20 mouse cellular contexts compared by ENCODE assay signal in the genomic region with DNA sequence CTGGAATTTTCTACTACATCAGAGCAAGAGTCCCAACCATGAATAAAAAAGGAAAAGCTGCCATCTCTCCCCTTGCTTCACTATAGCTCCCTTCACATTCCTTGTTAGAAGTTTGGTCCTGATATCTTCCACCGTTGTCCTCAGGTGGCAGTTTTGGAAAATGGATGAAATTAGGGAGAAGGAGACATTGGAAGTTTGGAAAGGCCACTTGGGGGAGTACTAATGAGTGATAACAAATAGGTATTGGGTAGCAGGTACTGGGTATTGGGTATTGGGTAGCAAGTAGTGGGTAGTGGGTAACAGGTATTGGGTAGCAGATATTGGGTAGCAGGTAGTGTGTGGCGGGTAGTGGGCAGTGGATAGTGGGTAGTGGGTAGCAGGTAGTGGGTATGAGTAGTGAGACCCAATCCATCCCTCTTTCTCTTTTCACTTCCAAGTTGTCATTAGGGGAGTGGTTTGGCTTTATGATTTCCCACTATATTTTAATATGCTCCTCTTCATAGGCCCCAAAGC.
A peak's percentile ranks its signal among the peaks of the same experiment; 100 is the strongest.
DNase-seq lines count a peak whose midpoint lies in the region; ATAC-seq and TF ChIP-seq lines count a peak whose summit lies in the region.
"Had no signal": no experiment of that assay in that cellular context is flagged by ENCODE, and none has a peak within 500 bp of the region (broad histone marks: within the 10 kb centered on the region; RNA-seq: fewer than 3 reads in every experiment).

No protein-coding gene starts in this region.

- ATAC-seq in hindbrain, embryonic 11.5 days (ENCODE audit: low FRiP score): 0 out of 2 replicates have a peak, but pooled peaks have one; percentile 6
- no peak for ATAC-seq in hindbrain, postnatal 0 days
- 0 out of 2 replicates have a peak, but pooled peaks have one; percentile 72 for ATAC-seq in midbrain, embryonic 13.5 days
- ATAC-seq in midbrain, postnatal 0 days (ENCODE audit: low FRiP score): no peak
- ATAC-seq in hindbrain, embryonic 15.5 days (ENCODE audit: low FRiP score, low read depth): peak; percentile 57; the same call in 1 of the 2 replicates
- ATAC-seq in neural tube, embryonic 15.5 days (ENCODE audit: low FRiP score): peak; percentile 35; the same call in 1 of the 2 replicates

- H3K4me3 ChIP-seq in hindbrain, embryonic 11.5 days (ENCODE audit: low read depth, low read length): no peak overlapping the region
- no peak overlapping the region for H3K4me3 ChIP-seq in hindbrain, postnatal 0 days (ENCODE audit: low read length)
- no peak overlapping the region for H3K4me3 ChIP-seq in midbrain, embryonic 13.5 days (replicated peaks)
- no peak overlapping the region for H3K4me3 ChIP-seq in midbrain, postnatal 0 days (ENCODE audit: low read depth, low read length)
- H3K4me3 ChIP-seq in hindbrain, embryonic 15.5 days: no peak overlapping the region
- no peak overlapping the region for H3K4me3 ChIP-seq in neural tube, embryonic 15.5 days (replicated peaks)
- H3K4me3 ChIP-seq: embryonic facial prominence, embryonic 15.5 days; heart, adult 2 months; heart, embryonic 13.5 days; kidney, embryonic 15.5 days; left cerebral cortex, adult 2 months; stomach, embryonic 15.5 days had no signal

- no peak overlapping the region for H3K9ac ChIP-seq in hindbrain, embryonic 11.5 days (ENCODE audit: low read depth, low read length)
- no peak overlapping the region for H3K9ac ChIP-seq in hindbrain, postnatal 0 days (replicated peaks; ENCODE audit: low read length)
- no peak overlapping the region for H3K9ac ChIP-seq in midbrain, embryonic 13.5 days (replicated peaks)
- no peak overlapping the region for H3K9ac ChIP-seq in midbrain, postnatal 0 days (replicated peaks; ENCODE audit: low read length, poor library complexity, severe bottlenecking)
- no peak overlapping the region for H3K9ac ChIP-seq in hindbrain, embryonic 15.5 days
- H3K9ac ChIP-seq in neural tube, embryonic 15.5 days (replicated peaks): no peak overlapping the region
- H3K9ac ChIP-seq: embryonic facial prominence, embryonic 15.5 days; heart, embryonic 13.5 days; kidney, embryonic 15.5 days; stomach, embryonic 15.5 days had no signal

- H3K27ac ChIP-seq in hindbrain, embryonic 11.5 days (ENCODE audit: low read depth, low read length): no peak overlapping the region
- H3K27ac ChIP-seq in hindbrain, postnatal 0 days: no peak overlapping the region
- no peak overlapping the region for H3K27ac ChIP-seq in midbrain, embryonic 13.5 days
- no peak overlapping the region for H3K27ac ChIP-seq in midbrain, postnatal 0 days (ENCODE audit: low read depth, low read length)
- no peak overlapping the region for H3K27ac ChIP-seq in hindbrain, embryonic 15.5 days (replicated peaks)
- H3K27ac ChIP-seq in neural tube, embryonic 15.5 days (replicated peaks): no peak overlapping the region
- H3K27ac ChIP-seq: embryonic facial prominence, embryonic 15.5 days; heart, adult 2 months; heart, embryonic 13.5 days; kidney, embryonic 15.5 days; left cerebral cortex, adult 2 months; macrophage; stomach, embryonic 15.5 days had no signal

- no peak for TF ChIP-seq CTCF in hindbrain, postnatal 0 days (IDR thresholded peaks at IDR 0.05; ENCODE audit: low read depth)
- no peak for TF ChIP-seq CTCF in midbrain, postnatal 0 days (IDR thresholded peaks at IDR 0.05)

- H3K4me1 ChIP-seq in hindbrain, embryonic 11.5 days (replicated peaks; ENCODE audit: control insufficient read depth, insufficient read depth, low read length): no peaks in the 10 kb centered on the region
- H3K4me1 ChIP-seq in hindbrain, postnatal 0 days (ENCODE audit: insufficient read depth, low read length): no peaks in the 10 kb centered on the region
- no peaks in the 10 kb centered on the region for H3K4me1 ChIP-seq in midbrain, embryonic 13.5 days (replicated peaks)
- no peaks in the 10 kb centered on the region for H3K4me1 ChIP-seq in midbrain, postnatal 0 days (ENCODE audit: insufficient read depth, low read length)
- no peaks in the 10 kb centered on the region for H3K4me1 ChIP-seq in hindbrain, embryonic 15.5 days (replicated peaks)
- H3K4me1 ChIP-seq in neural tube, embryonic 15.5 days: no peaks in the 10 kb centered on the region
- H3K4me1 ChIP-seq: embryonic facial prominence, embryonic 15.5 days; heart, embryonic 13.5 days; kidney, embryonic 15.5 days; stomach, embryonic 15.5 days had no signal

- 70% methylated on average over 2 of the region's 2 CpGs for WGBS in hindbrain, embryonic 11.5 days
- WGBS in hindbrain, postnatal 0 days: 87% methylated on average over 2 of the region's 2 CpGs
- 94% methylated on average over 2 of the region's 2 CpGs for WGBS in midbrain, embryonic 13.5 days
- WGBS in midbrain, postnatal 0 days: 84% methylated on average over 2 of the region's 2 CpGs
- 83% methylated on average over 2 of the region's 2 CpGs for WGBS in hindbrain, embryonic 15.5 days
- 82% methylated on average over 2 of the region's 2 CpGs for WGBS in neural tube, embryonic 15.5 days

- H3K4me2 ChIP-seq in hindbrain, embryonic 11.5 days (replicated peaks; ENCODE audit: low read depth, low read length): no peak overlapping the region
- H3K4me2 ChIP-seq in hindbrain, postnatal 0 days (ENCODE audit: low read depth, low read length): no peak overlapping the region
- H3K4me2 ChIP-seq in midbrain, embryonic 13.5 days (replicated peaks): no peak overlapping the region
- no peak overlapping the region for H3K4me2 ChIP-seq in midbrain, postnatal 0 days (ENCODE audit: low read depth, low read length, poor library complexity, severe bottlenecking)
- no peak overlapping the region for H3K4me2 ChIP-seq in hindbrain, embryonic 15.5 days
- no peak overlapping the region for H3K4me2 ChIP-seq in neural tube, embryonic 15.5 days
- H3K4me2 ChIP-seq: embryonic facial prominence, embryonic 15.5 days; heart, embryonic 13.5 days; kidney, embryonic 15.5 days; stomach, embryonic 15.5 days had no signal

- DNase-seq in hindbrain, embryonic 11.5 days (ENCODE audit: low spot score): no peak
- DNase-seq in hindbrain, postnatal 0 days (ENCODE audit: low spot score): no peak
- DNase-seq in midbrain, postnatal 0 days (ENCODE audit: low spot score): no peak
- DNase-seq in left cerebral cortex, adult 9 months (ENCODE audit: low spot score in 2 of 2): no peak
- DNase-seq in frontal cortex, postnatal 25 days (ENCODE audit: low spot score in 2 of 2): no peak
- DNase-seq: adrenal gland, postnatal 25 days; gastrocnemius, postnatal 25 days; heart, adult 2 months; kidney, adult 11 months; left cerebral cortex, postnatal 4 days; thymus, postnatal 25 days had no signal

- H3K9me3 ChIP-seq in hindbrain, embryonic 11.5 days (ENCODE audit: control insufficient read depth, low read length): no peaks in the 10 kb centered on the region
- H3K9me3 ChIP-seq in hindbrain, postnatal 0 days (ENCODE audit: low read length): no peaks in the 10 kb centered on the region
- H3K9me3 ChIP-seq in midbrain, embryonic 13.5 days: no peaks in the 10 kb centered on the region
- no peaks in the 10 kb centered on the region for H3K9me3 ChIP-seq in midbrain, postnatal 0 days (ENCODE audit: low read length)
- H3K9me3 ChIP-seq in hindbrain, embryonic 15.5 days: no peaks in the 10 kb centered on the region
- H3K9me3 ChIP-seq in neural tube, embryonic 15.5 days (replicated peaks): no peaks in the 10 kb centered on the region
- H3K9me3 ChIP-seq: embryonic facial prominence, embryonic 15.5 days; heart, embryonic 13.5 days; kidney, embryonic 15.5 days; stomach, embryonic 15.5 days had no signal

- no peaks in the 10 kb centered on the region for H3K36me3 ChIP-seq in hindbrain, embryonic 11.5 days (ENCODE audit: control insufficient read depth, insufficient read depth, low read length)
- no peaks in the 10 kb centered on the region for H3K36me3 ChIP-seq in hindbrain, postnatal 0 days (ENCODE audit: insufficient read depth, low read length)
- H3K36me3 ChIP-seq in midbrain, embryonic 13.5 days: no peaks in the 10 kb centered on the region
- no peaks in the 10 kb centered on the region for H3K36me3 ChIP-seq in midbrain, postnatal 0 days (ENCODE audit: insufficient read depth, low read length)
- no peaks in the 10 kb centered on the region for H3K36me3 ChIP-seq in hindbrain, embryonic 15.5 days
- H3K36me3 ChIP-seq in neural tube, embryonic 15.5 days: no peaks in the 10 kb centered on the region
- H3K36me3 ChIP-seq: embryonic facial prominence, embryonic 15.5 days; heart, embryonic 13.5 days; kidney, embryonic 15.5 days; stomach, embryonic 15.5 days had no signal

- H3K27me3 ChIP-seq in hindbrain, embryonic 11.5 days (ENCODE audit: control insufficient read depth, insufficient read depth, low read length): no peaks in the 10 kb centered on the region
- H3K27me3 ChIP-seq in hindbrain, postnatal 0 days (ENCODE audit: insufficient read depth, low read length): no peaks in the 10 kb centered on the region
- no peaks in the 10 kb centered on the region for H3K27me3 ChIP-seq in midbrain, embryonic 13.5 days
- no peaks in the 10 kb centered on the region for H3K27me3 ChIP-seq in midbrain, postnatal 0 days (ENCODE audit: insufficient read depth, low read length)
- no peaks in the 10 kb centered on the region for H3K27me3 ChIP-seq in hindbrain, embryonic 15.5 days
- H3K27me3 ChIP-seq in neural tube, embryonic 15.5 days (replicated peaks): no peaks in the 10 kb centered on the region
- H3K27me3 ChIP-seq: embryonic facial prominence, embryonic 15.5 days; heart, embryonic 13.5 days; kidney, embryonic 15.5 days; stomach, embryonic 15.5 days had no signal

Comparison
In these comparisons a context has a peak if more than half of its experiments do, and no peak if none do; other contexts are left out.
1. ATAC-seq: peak in hindbrain, embryonic 11.5 days (single experiment), midbrain, embryonic 13.5 days (single experiment), hindbrain, embryonic 15.5 days (single experiment) and neural tube, embryonic 15.5 days (single experiment); none in hindbrain, postnatal 0 days (single experiment) and midbrain, postnatal 0 days (single experiment).